Mouse (Mus musculus) E14TG2a.4 (cell line): ENCODE measurements at regions not wholly inside any gene's neighbourhood (a gene's known extent, or its start where the extent isn't known, plus 50 kb on each side); places are given as distances from the start of the nearest gene placed in this dataset.

Experiments
- CTCF ChIP-seq: conservative IDR thresholded peaks from 2 replicates; pipeline ENCODE4 v1.5.1; 2014; ENCODE audit warnings: low read length
- POU5F1 ChIP-seq: IDR thresholded peaks from 2 replicates; pipeline ENCODE4 v1.6.1; 2014; ENCODE audit warnings: low read length, borderline replicate concordance

- no peak for TF ChIP-seq CTCF
- TF ChIP-seq POU5F1, result no peak
Measured at GRCm38 (mm10) chr9:84375746-84376145, 450.8 kb downstream of the Bckdhb start.
